In genomic region chr8:3606593-3606992, GRCm38 (mm10) we compare ENCODE assay signal across 14 mouse cellular contexts. TPM values are rescaled to one million over a fixed set of nuclear protein-coding genes. Genes with fewer than 3 reads are reported as not detected.
DNase-seq lines count a peak whose midpoint lies in the region; ATAC-seq lines count a peak whose summit lies in the region.
"Had no signal": no experiment of that assay in that cellular context is flagged by ENCODE, and none has a peak within 500 bp of the region (broad histone marks: within the 10 kb centered on the region; RNA-seq: fewer than 3 reads in every experiment).

No protein-coding gene starts in this region.

- WGBS in liver, embryonic 16.5 days (ENCODE audit: insufficient replicate concordance), result 31% methylated on average over 16 of the region's 16 CpGs
- 73% methylated on average over 16 of the region's 16 CpGs for WGBS in liver, embryonic 11.5 days
- WGBS in hindbrain, embryonic 14.5 days, result 90% methylated on average over 16 of the region's 16 CpGs

- H3K27me3 ChIP-seq in liver, embryonic 16.5 days (ENCODE audit: control insufficient read depth, insufficient read depth, low read depth, low read length), result no peaks in the 10 kb centered on the region
- H3K27me3 ChIP-seq in liver, embryonic 11.5 days (replicated peaks; ENCODE audit: control insufficient read depth, insufficient read depth, low read length), result no peaks in the 10 kb centered on the region
- H3K27me3 ChIP-seq in hindbrain, embryonic 14.5 days (ENCODE audit: control insufficient read depth, insufficient read depth, low read length), result no peaks in the 10 kb centered on the region

- peaks cover 9% of the 10 kb centered on the region for H3K36me3 ChIP-seq in liver, embryonic 16.5 days (ENCODE audit: control insufficient read depth, insufficient read depth)
- H3K36me3 ChIP-seq in liver, embryonic 11.5 days (ENCODE audit: control insufficient read depth, insufficient read depth, low read length), result peaks cover 20% of the 10 kb centered on the region
- peaks cover 98% of the 10 kb centered on the region for H3K36me3 ChIP-seq in hindbrain, embryonic 14.5 days (replicated peaks; ENCODE audit: control insufficient read depth, insufficient read depth)

- ATAC-seq in liver, embryonic 16.5 days (ENCODE audit: low read depth), result peak; percentile 25; the same call in 1 of the 2 replicates
- ATAC-seq in liver, embryonic 11.5 days (replicated peaks; ENCODE audit: low FRiP score), result no peak
- ATAC-seq in hindbrain, embryonic 14.5 days (ENCODE audit: low FRiP score), result no peak
- ATAC-seq: activated CD4-positive, CD25-positive, alpha-beta regulatory T cell, adult 4 months had no signal

- no peak overlapping the region for H3K4me3 ChIP-seq in liver, embryonic 16.5 days (ENCODE audit: low read depth, low read length)
- H3K4me3 ChIP-seq in liver, embryonic 11.5 days (ENCODE audit: low read depth, low read length), result no peak overlapping the region
- no peak overlapping the region for H3K4me3 ChIP-seq in hindbrain, embryonic 14.5 days (replicated peaks; ENCODE audit: low read length)

- no peaks in the 10 kb centered on the region for H3K9me3 ChIP-seq in liver, embryonic 16.5 days (replicated peaks; ENCODE audit: control insufficient read depth, low read length)
- no peaks in the 10 kb centered on the region for H3K9me3 ChIP-seq in liver, embryonic 11.5 days (ENCODE audit: control insufficient read depth, low read length)
- no peaks in the 10 kb centered on the region for H3K9me3 ChIP-seq in hindbrain, embryonic 14.5 days (ENCODE audit: control insufficient read depth, low read length)

- no peak overlapping the region for H3K27ac ChIP-seq in liver, embryonic 16.5 days (ENCODE audit: low read length)
- no peak overlapping the region for H3K27ac ChIP-seq in liver, embryonic 11.5 days (ENCODE audit: low read depth, low read length)
- H3K27ac ChIP-seq in hindbrain, embryonic 14.5 days, result no peak overlapping the region
- H3K27ac ChIP-seq: macrophage had no signal

- H3K9ac ChIP-seq in liver, embryonic 16.5 days (ENCODE audit: low read depth, low read length), result no peak overlapping the region
- H3K9ac ChIP-seq in liver, embryonic 11.5 days (ENCODE audit: low read depth, low read length), result no peak overlapping the region
- H3K9ac ChIP-seq in hindbrain, embryonic 14.5 days, result no peak overlapping the region

- peaks cover 4% of the 10 kb centered on the region; the same call in 1 of the 2 replicates for H3K4me1 ChIP-seq in liver, embryonic 16.5 days (ENCODE audit: control insufficient read depth, low read depth, low read length)
- H3K4me1 ChIP-seq in liver, embryonic 11.5 days (replicated peaks; ENCODE audit: control insufficient read depth, insufficient read depth, low read length), result no peaks in the 10 kb centered on the region
- no peaks in the 10 kb centered on the region for H3K4me1 ChIP-seq in hindbrain, embryonic 14.5 days (replicated peaks; ENCODE audit: control insufficient read depth, insufficient read depth, low read length)

- peak; percentile 29 for DNase-seq in cerebellum, adult 9-11 months
- no peak for DNase-seq in cerebellum, postnatal 36 days
- DNase-seq in liver, embryonic 11.5 days (ENCODE audit: low spot score), result no peak
- DNase-seq in NIH3T3 (ENCODE audit: low read depth), result peak; percentile 24
- DNase-seq in kidney, postnatal 14 days, result peak; percentile 48
- DNase-seq in hindbrain, embryonic 14.5 days (ENCODE audit: low spot score), result no peak
- no peak for DNase-seq in cerebellum, adult 11 months
- DNase-seq: cerebellum, adult 18-20 months; gastrocnemius, postnatal 10 days; right cerebral cortex, postnatal 14 days had no signal

- H3K4me2 ChIP-seq in liver, embryonic 16.5 days (ENCODE audit: low read depth, low read length), result no peak overlapping the region
- no peak overlapping the region for H3K4me2 ChIP-seq in liver, embryonic 11.5 days
- H3K4me2 ChIP-seq in hindbrain, embryonic 14.5 days (replicated peaks), result no peak overlapping the region

RNA-seq across cellular contexts. Expression of gene Xab2, which starts 14.5 kb away (rescaled TPM):
- polyA plus RNA-seq in liver, embryonic 16.5 days (2015; fragmentation: Nextera tagmentation; extraction: Ambion mirVana), result 25.4 and 25.7 TPM in 2 replicates
- 60.5 and 66.8 TPM in 2 replicates for polyA plus RNA-seq in liver, embryonic 11.5 days (2014; fragmentation: Nextera tagmentation; extraction: Ambion mirVana)
- polyA plus RNA-seq in hindbrain, embryonic 14.5 days (2014; fragmentation: Nextera tagmentation; extraction: Ambion mirVana), result 42.9 and 49.1 TPM in 2 replicates

RNA-seq across cellular contexts. Expression of gene Pet100, which starts 14.8 kb away (rescaled TPM):
- polyA plus RNA-seq in liver, embryonic 16.5 days (2015; fragmentation: Nextera tagmentation; extraction: Ambion mirVana), result 76.2 and 80.9 TPM in 2 replicates
- 102 and 111 TPM in 2 replicates for polyA plus RNA-seq in liver, embryonic 11.5 days (2014; fragmentation: Nextera tagmentation; extraction: Ambion mirVana)
- 75.4 and 92.8 TPM in 2 replicates for polyA plus RNA-seq in hindbrain, embryonic 14.5 days (2014; fragmentation: Nextera tagmentation; extraction: Ambion mirVana)

RNA-seq across cellular contexts. Expression of gene Pcp2, which starts 18.8 kb away (rescaled TPM):
- polyA plus RNA-seq in liver, embryonic 16.5 days (2015; fragmentation: Nextera tagmentation; extraction: Ambion mirVana), result 0.07 TPM in 1 of 2 replicates, not detected in the other
- polyA plus RNA-seq in liver, embryonic 11.5 days (2014; fragmentation: Nextera tagmentation; extraction: Ambion mirVana), result 0.40 TPM in 1 of 2 replicates, not detected in the other
- 1.0 and 6.3 TPM in 2 replicates for polyA plus RNA-seq in hindbrain, embryonic 14.5 days (2014; fragmentation: Nextera tagmentation; extraction: Ambion mirVana)
- polyA plus RNA-seq: activated CD4-positive, CD25-positive, alpha-beta regulatory T cell, adult 4 months; large intestine, adult 2 months; macrophage had no signal

RNA-seq across cellular contexts. Expression of gene Camsap3, which starts 19.5 kb away (rescaled TPM):
- 1.4 and 2.6 TPM in 2 replicates for polyA plus RNA-seq in liver, embryonic 16.5 days (2015; fragmentation: Nextera tagmentation; extraction: Ambion mirVana)
- polyA plus RNA-seq in liver, embryonic 11.5 days (2014; fragmentation: Nextera tagmentation; extraction: Ambion mirVana), result 3.5 and 3.9 TPM in 2 replicates
- polyA plus RNA-seq in hindbrain, embryonic 14.5 days (2014; fragmentation: Nextera tagmentation; extraction: Ambion mirVana), result 48.2 and 49.7 TPM in 2 replicates
- polyA plus RNA-seq: activated CD4-positive, CD25-positive, alpha-beta regulatory T cell, adult 4 months had no signal

RNA-seq across cellular contexts. Expression of gene Stxbp2, which starts 24.2 kb away (rescaled TPM):
- polyA plus RNA-seq in liver, embryonic 16.5 days (2015; fragmentation: Nextera tagmentation; extraction: Ambion mirVana), result 48.6 and 50.9 TPM in 2 replicates
- polyA plus RNA-seq in liver, embryonic 11.5 days (2014; fragmentation: Nextera tagmentation; extraction: Ambion mirVana), result 97.5 and 105 TPM in 2 replicates
- polyA plus RNA-seq in hindbrain, embryonic 14.5 days (2014; fragmentation: Nextera tagmentation; extraction: Ambion mirVana), result 23.3 and 32.3 TPM in 2 replicates

Comparison
In these comparisons a context has a peak if more than half of its experiments do, and no peak if none do; other contexts are left out.
1. DNase-seq: peak in cerebellum, adult 9-11 months (single experiment), NIH3T3 (single experiment) and kidney, postnatal 14 days (single experiment); none in cerebellum, postnatal 36 days (0 of 2), liver, embryonic 11.5 days (single experiment), hindbrain, embryonic 14.5 days (single experiment) and cerebellum, adult 11 months (single experiment).